Mouse (Mus musculus): ENCODE measurements around the gene Hsd3b7. TPM values are rescaled to one million over a fixed set of nuclear protein-coding genes. Genes with fewer than 3 reads are reported as not detected.
"Not testable (repeated sequence)": the region's sequence is repeated elsewhere in the genome, so short reads cannot be mapped to it uniquely, and the experiment has no call there.

Gene Hsd3b7
- polyA plus RNA-seq, 1 experiment from 2014 or later, result 8.9 TPM

DNA sequence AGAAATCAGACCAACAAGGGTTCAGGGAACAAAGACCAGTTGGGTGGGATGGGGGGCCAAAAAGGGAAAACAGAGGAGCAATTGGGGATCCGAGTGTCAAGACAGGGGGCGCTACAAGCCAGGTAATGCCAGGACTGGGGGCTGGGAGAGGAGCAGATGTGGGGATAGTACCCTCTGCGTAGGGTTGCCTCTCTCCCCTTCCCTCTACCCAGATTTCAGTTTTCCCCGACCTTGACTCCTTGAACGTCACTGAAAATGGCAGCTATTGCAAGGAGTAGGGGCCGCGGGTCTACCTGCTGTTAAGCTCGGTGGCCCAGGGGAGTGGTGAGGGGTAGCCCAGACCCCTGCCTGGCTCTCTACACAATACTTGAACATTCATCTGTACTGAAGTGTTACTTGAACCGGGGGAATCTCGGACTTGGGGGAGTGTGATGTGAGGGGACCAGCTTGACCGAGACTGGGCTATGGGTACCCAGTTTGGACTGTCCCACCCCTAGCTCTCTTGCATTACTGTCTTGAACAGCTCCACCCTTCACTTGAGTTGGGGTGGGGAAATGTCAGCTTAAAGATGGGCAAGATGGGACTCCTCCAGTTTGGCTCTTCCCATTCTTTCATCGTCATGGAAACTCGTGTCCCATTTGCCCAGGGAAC is 31.9 kb upstream of the Hsd3b7 start:
- Histone ChIP-seq H3K27ac (peak overlapping the region; percentile 27; the same call in 1 of the 2 replicates), H3K36me3 (replicated peaks) (peaks cover 44% of the 10 kb centered on the region), H3K4me1 (peaks cover 29% of the 10 kb centered on the region), H3K9ac (no peak overlapping the region), H3K27me3 (replicated peaks) (no peaks in the 10 kb centered on the region), H3K4me2 (peak overlapping the region; percentile 68; the same call in 1 of the 2 replicates), H3K4me3 (peak overlapping the region; percentile 39; the same call in 1 of the 2 replicates), H3K9me3 (no peaks in the 10 kb centered on the region)
- ATAC-seq (replicated peaks), result no peak; the same call in 1 of the 2 replicates
- 43% methylated on average over 13 of the region's 13 CpGs for WGBS

DNA sequence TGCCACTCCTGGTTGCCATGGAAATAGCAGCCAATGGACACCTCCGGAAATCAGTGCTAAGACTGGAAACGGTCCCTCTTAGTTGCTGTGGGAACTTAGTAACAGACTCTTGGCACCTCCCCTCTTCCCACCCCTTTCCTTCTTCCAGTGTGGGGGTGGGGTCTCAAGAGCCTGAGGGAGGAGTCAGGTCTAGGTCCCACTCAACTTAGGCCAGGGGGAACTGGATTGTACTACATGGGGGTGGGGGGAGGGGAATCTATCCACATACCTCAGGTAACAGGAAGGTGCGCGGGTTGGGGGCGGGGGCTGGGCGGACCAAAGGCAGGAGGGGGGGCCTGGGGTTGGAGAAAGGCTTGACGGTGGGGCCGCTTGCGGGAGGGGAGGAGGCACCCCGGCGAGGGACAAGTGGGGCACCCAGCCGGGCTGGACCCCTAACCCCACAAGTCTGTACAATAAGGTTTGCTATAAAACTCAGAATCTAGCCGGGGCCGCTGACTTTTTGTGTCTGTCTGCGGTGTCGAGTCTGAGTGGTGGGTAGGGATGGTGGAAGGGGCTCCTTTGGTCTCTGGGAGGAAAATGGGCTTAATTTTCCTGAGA is 31.3 kb upstream of the Hsd3b7 start:
- H3K9me3 ChIP-seq, result no peaks in the 10 kb centered on the region
- peak; percentile 88 for ATAC-seq (replicated peaks)
- peak overlapping the region; percentile 39 for H3K4me3 ChIP-seq
- H3K4me1 ChIP-seq, result peaks cover 29% of the 10 kb centered on the region
- H3K27me3 ChIP-seq (replicated peaks), result no peaks in the 10 kb centered on the region
- peaks cover 38% of the 10 kb centered on the region for H3K36me3 ChIP-seq (replicated peaks)
- no peak overlapping the region for H3K9ac ChIP-seq
- H3K27ac ChIP-seq, result peak overlapping the region; percentile 57
- WGBS, result 3% methylated on average over 16 of the region's 16 CpGs
- H3K4me2 ChIP-seq, result peak overlapping the region; percentile 68

DNA sequence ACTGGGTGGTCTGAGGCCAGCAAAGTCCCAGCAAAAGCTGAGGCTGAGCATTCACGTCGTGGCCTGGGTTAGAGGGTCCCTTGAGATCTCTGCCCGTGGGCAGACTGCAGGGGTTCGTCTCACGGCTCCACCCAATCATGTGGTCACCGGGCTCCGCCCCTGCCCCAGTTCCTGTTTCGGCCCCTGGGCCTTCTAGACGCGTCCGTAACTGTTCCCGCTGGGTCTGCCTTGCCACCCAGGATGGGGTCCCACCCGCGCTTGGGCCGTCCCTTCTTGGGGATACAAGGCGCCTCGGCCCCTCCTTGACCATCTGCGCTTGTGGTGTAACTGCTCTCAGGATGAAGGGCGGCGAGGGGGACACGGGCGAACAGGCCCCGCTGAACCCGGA is 30.8 kb upstream of the Hsd3b7 start, which contains the start of gene Orai3:
Gene Orai3, plus strand, starts transcription at position 165 of the 388 bp plus-strand sequence.
- peak within 1 kb of the TSS; percentile 44 for H3K9ac ChIP-seq
- peak within 1 kb of the TSS; percentile 68 for H3K4me2 ChIP-seq
- H3K36me3 ChIP-seq (replicated peaks), result peaks cover 32% of the 10 kb centered on the region
- H3K27me3 ChIP-seq (replicated peaks), result no peaks in the 10 kb centered on the region
- peak within 1 kb of the TSS; percentile 57 for H3K27ac ChIP-seq
- peak; percentile 51 for ATAC-seq (replicated peaks)
- under 1% methylated on average over 23 of the region's 24 CpGs for WGBS
- H3K9me3 ChIP-seq, result no peaks in the 10 kb centered on the region
- H3K4me1 ChIP-seq, result peaks cover 29% of the 10 kb centered on the region
- peak within 1 kb of the TSS; percentile 39 for H3K4me3 ChIP-seq

DNA sequence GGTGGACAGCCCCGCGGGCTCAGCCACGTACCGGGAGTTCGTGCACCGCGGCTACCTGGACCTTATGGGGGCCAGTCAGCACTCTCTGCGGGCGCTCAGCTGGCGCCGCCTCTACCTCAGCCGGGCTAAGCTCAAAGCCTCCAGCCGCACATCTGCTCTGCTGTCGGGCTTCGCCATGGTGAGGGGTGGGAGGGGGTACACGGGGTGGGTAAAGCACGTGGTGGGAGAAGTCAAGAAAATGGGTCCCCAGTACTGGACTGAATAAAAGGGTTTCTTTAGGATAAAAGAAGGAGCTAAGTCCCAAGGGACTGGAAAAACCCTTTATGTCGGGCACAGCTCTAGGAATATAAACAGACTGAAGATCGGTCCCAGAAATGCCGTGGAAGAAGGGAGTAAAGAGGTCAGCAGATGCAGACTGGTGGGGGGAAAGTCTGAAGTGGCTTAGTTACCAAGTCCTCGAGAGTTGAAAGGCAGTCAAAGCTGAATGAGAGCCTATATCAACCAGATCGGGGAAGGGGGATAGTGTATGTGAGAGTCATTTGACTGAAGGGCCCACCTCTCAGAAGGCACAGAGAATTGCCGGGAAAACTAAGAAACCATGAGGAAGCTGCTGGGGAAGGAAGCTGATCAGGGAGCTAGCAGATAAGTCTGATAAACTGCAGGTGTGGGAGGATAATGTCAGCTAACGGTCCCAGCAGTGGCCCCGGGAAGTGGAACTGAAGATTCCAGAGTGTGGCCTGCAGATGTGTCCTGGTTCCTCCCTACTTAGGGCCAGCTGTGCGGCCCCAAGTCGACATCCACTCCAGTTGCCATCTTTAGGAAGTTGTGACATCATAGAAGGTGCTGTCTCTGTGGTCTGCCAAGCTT is 30.1 kb upstream of the Hsd3b7 start:
- Histone ChIP-seq H3K4me3 (peak overlapping the region; percentile 39), H3K9me3 (no peaks in the 10 kb centered on the region), H3K27me3 (replicated peaks) (no peaks in the 10 kb centered on the region), H3K4me1 (peaks cover 29% of the 10 kb centered on the region), H3K4me2 (peak overlapping the region; percentile 68), H3K36me3 (replicated peaks) (peaks cover 26% of the 10 kb centered on the region), H3K27ac (peak overlapping the region; percentile 57), H3K9ac (peak overlapping the region; percentile 44)
- peak; percentile 30 for ATAC-seq (replicated peaks)
- 6% methylated on average over 27 of the region's 27 CpGs for WGBS

DNA sequence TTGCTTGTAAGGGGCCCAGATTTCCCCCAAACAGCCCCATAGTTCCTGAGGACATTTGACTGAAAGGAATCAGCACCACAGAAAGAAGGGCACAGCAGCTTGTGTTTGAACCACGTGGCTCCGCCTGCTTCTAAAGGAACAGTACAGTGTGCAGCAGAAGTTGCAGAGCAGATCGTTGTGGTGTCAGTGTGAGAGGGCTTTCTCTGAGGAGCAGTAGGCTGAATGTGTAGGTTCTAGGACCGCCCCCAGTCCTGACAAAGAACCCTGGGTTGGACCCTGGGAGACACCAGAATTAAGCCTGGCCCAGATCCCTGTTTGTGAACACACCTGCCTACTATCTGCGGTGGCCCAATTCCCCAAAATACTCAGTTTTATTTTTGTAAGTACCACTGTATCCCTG is 29.1 kb upstream of the Hsd3b7 start:
- Histone ChIP-seq H3K9ac (no peak overlapping the region), H3K36me3 (replicated peaks) (peaks cover 16% of the 10 kb centered on the region; the same call in 1 of the 2 replicates), H3K9me3 (no peaks in the 10 kb centered on the region), H3K27ac (no peak overlapping the region), H3K27me3 (replicated peaks) (no peaks in the 10 kb centered on the region), H3K4me2 (no peak overlapping the region), H3K4me3 (no peak overlapping the region), H3K4me1 (peaks cover 32% of the 10 kb centered on the region)
- 75% methylated on average over 5 of the region's 5 CpGs for WGBS
- ATAC-seq (replicated peaks), result no peak

DNA sequence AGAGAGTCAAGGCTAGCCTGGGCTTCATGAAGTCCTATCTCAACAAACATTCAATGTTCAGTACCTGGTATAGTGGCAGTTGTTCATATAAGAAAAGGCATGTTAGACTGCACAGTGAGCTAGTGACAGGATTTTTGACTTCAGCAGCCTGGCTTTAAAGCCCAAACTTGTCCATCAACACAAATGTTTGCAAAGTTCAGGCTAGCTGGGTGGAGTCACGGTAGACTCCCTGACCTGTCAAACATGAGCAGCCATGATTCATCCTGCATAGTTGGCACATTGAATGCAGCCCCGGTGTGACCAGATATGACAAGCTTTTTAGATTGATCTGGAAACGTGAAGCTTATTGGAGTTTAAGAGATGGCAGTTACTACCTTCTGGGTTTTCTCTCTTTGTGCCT is 28.3 kb upstream of the Hsd3b7 start:
- Histone ChIP-seq H3K4me2 (no peak overlapping the region), H3K36me3 (replicated peaks) (peaks cover 9% of the 10 kb centered on the region; the same call in 1 of the 2 replicates), H3K4me1 (peaks cover 32% of the 10 kb centered on the region), H3K27ac (no peak overlapping the region), H3K4me3 (no peak overlapping the region), H3K9ac (no peak overlapping the region), H3K9me3 (no peaks in the 10 kb centered on the region), H3K27me3 (replicated peaks) (no peaks in the 10 kb centered on the region)
- WGBS, result 85% methylated on average over 3 of the region's 3 CpGs
- no peak for ATAC-seq (replicated peaks)

DNA sequence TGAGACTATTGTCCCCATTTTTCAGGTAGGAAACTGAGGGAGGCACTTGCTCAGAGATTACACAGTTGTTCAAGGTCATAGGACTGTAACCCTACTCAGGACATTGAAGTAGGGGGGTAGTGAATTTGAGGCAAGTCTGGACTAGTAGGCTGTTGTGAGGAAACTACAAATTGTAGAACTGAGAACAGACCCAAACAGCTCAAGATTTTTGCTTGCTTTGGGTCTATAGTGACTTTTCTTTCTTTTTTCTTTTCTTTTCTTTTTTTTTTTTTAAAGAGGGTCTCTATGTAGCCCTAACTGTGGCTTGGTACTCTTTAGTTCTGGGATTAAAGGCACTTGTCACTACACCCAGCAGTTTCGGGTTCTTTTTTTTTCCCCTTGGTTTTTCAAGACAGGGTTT is 27.8 kb upstream of the Hsd3b7 start:
- H3K4me1 ChIP-seq, result peaks cover 32% of the 10 kb centered on the region
- no peaks in the 10 kb centered on the region for H3K9me3 ChIP-seq
- 97% methylated on average over 1 of the region's 1 CpGs for WGBS
- H3K36me3 ChIP-seq (replicated peaks), result peaks cover 5% of the 10 kb centered on the region; the same call in 1 of the 2 replicates
- ATAC-seq (replicated peaks), result no peak
- H3K4me3 ChIP-seq, result no peak overlapping the region
- no peaks in the 10 kb centered on the region for H3K27me3 ChIP-seq (replicated peaks)
- no peak overlapping the region for H3K9ac ChIP-seq
- no peak overlapping the region for H3K4me2 ChIP-seq
- no peak overlapping the region for H3K27ac ChIP-seq

DNA sequence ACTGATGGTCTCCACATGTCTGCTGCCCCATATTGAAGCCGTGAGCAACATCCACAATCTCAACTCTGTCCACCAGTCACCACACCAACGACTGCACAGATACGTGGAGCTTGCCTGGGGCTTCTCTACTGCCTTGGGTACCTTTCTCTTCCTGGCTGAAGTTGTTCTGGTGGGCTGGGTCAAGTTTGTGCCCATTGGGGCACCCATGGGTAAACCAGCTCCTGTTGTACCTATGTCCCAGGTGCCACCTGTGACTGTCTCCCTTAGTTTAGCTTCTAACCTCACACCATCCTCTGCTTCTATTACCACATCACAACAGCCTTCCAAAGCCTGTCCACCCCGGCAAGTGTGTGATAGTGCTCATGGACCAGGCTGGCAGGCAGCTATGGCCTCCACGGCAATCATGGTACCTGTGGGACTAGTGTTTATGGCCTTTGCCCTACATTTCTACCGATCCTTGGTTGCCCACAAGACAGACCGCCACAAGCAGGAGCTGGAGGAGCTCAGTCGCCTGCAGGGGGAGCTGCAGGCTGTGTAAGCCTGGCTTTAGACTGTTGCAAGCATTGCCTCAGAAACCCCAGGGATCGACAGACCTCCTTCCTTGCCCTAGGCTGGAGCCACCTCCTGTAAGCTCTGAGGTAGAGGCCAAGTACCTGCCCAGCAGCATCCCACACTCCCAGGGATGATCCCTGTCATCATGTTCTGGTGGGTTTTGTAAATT is 26.6 kb upstream of the Hsd3b7 start:
- no peaks in the 10 kb centered on the region for H3K27me3 ChIP-seq (replicated peaks)
- H3K27ac ChIP-seq, result no peak overlapping the region
- 44% methylated on average over 9 of the region's 9 CpGs for WGBS
- H3K4me3 ChIP-seq, result no peak overlapping the region
- H3K9me3 ChIP-seq, result no peaks in the 10 kb centered on the region
- no peak overlapping the region for H3K4me2 ChIP-seq
- no peak overlapping the region for H3K9ac ChIP-seq
- no peaks in the 10 kb centered on the region for H3K36me3 ChIP-seq (replicated peaks)
- no peak for ATAC-seq (replicated peaks)
- H3K4me1 ChIP-seq, result peaks cover 36% of the 10 kb centered on the region

DNA sequence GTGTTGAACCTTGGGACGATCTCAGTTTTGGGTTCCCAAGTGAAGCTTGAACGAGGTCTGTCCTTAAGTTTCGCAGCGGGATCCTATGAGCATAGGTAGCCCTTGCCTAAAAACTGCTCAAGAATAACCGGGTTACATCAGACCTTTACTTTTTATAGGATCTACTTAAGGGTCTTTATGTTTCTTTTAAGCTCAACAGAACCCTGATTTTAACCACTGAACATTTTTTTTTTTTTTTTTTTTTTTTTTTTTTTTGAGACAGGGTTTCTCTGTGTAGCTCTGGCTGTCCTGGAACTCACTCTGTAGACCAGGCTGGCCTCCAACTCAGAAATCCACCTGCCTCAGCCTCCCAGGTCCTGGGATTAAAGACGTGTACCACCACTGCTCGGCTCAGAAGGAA is 24.6 kb upstream of the Hsd3b7 start:
- H3K4me1 ChIP-seq, result peaks cover 18% of the 10 kb centered on the region
- peak overlapping the region; percentile 79 for H3K9ac ChIP-seq
- H3K36me3 ChIP-seq (replicated peaks); ATAC-seq (replicated peaks); H3K27me3 ChIP-seq (replicated peaks); H3K9me3 ChIP-seq: not testable (repeated sequence)
- peak overlapping the region; percentile 61 for H3K4me2 ChIP-seq
- H3K4me3 ChIP-seq, result peak overlapping the region; percentile 80
- H3K27ac ChIP-seq, result peak overlapping the region; percentile 98
- 73% methylated on average over 7 of the region's 7 CpGs for WGBS

DNA sequence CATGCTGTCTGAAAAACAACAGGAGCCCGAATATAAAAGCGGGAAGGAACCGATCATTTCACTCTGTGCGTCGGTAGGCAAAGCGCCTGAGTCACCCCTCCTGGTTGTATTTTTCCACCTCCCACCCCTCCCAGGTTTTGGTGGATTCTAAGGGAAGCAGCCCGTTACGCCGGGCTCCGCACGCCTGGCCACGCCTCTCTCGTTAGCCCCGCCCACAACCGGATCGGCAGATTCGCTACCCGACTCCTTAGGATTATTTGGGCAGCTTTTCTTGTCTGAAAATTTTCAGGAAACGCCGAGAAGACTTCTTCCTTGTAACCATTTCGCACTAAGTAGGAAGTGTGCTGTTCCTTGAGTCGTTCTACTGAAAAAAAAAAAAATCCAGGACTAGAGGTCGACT is 24.0 kb upstream of the Hsd3b7 start, which contains the start of gene Setd1a:
Gene Setd1a, plus strand, starts transcription at position 245 of the 400 bp plus-strand sequence.
- H3K27me3 ChIP-seq (replicated peaks), result no peaks in the 10 kb centered on the region
- peak within 1 kb of the TSS; percentile 79 for H3K9ac ChIP-seq
- under 1% methylated on average over 23 of the region's 23 CpGs for WGBS
- H3K27ac ChIP-seq, result peak within 1 kb of the TSS; percentile 98
- H3K9me3 ChIP-seq, result no peaks in the 10 kb centered on the region
- peak within 1 kb of the TSS; percentile 61 for H3K4me2 ChIP-seq
- H3K4me1 ChIP-seq, result peaks cover 14% of the 10 kb centered on the region
- ATAC-seq (replicated peaks), result peak; percentile 81
- peak within 1 kb of the TSS; percentile 80 for H3K4me3 ChIP-seq
- peaks cover 11% of the 10 kb centered on the region; the same call in 1 of the 2 replicates for H3K36me3 ChIP-seq (replicated peaks)

DNA sequence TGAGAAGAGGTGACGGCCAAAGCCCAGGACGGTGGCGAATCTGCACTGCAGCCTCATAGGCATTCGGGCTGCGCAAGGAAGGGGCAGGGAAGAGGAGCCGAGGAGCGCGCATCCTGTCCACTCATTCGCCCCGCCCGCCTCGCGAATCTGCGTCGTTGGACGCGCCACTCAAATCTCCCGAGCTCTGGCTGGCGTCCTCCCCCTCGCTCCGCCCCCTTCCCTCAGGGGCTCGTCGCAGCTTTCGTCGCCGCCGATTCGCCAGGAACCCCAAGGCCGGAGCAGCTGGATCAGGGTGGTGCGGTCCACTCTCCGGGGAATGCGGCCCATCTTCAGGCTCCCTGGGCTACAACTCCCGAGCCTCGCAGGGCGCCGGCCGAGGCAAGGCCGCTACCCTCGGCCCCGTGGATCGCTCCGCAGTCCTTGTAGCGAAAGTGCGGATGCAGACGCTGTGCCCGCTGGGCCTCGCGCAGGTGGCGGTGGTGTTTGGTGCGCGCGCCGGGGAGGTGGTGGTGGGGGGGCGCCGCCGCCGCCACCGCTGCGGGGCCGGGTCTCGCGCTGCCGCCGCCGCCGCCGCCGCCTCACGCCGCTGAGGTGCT is 23.4 kb upstream of the Hsd3b7 start:
- H3K4me3 ChIP-seq, result peak overlapping the region; percentile 80
- peak overlapping the region; percentile 61 for H3K4me2 ChIP-seq
- H3K27me3 ChIP-seq (replicated peaks), result no peaks in the 10 kb centered on the region
- H3K4me1 ChIP-seq, result peaks cover 14% of the 10 kb centered on the region
- H3K27ac ChIP-seq, result peak overlapping the region; percentile 98
- H3K36me3 ChIP-seq (replicated peaks), result peaks cover 16% of the 10 kb centered on the region; the same call in 1 of the 2 replicates
- peak; percentile 94 for ATAC-seq (replicated peaks)
- H3K9ac ChIP-seq, result peak overlapping the region; percentile 79
- no peaks in the 10 kb centered on the region for H3K9me3 ChIP-seq
- under 1% methylated on average over 68 of the region's 70 CpGs for WGBS

Data from midbrain, embryonic 15.5 days (tissue).